Mouse (Mus musculus) brain, embryonic 14.5 days (tissue): ENCODE results near the gene Col23a1.

ENCODE experiments used
- CTCF ChIP-seq: fragments of 200-500 bp; IDR thresholded peaks from 2 replicates; pipeline ENCODE4 v1.5.1; 2012; ENCODE audit warnings: inconsistent platforms, mild to moderate bottlenecking, moderate library complexity, borderline replicate concordance; ENCODE audit not compliant: insufficient read depth, insufficient read length; ENCODE audit errors: extremely low read depth
- POLR2A ChIP-seq: fragments of 200-500 bp; IDR thresholded peaks from 2 replicates; pipeline ENCODE4 v1.6.1; 2012; ENCODE audit warnings: mild to moderate bottlenecking, inconsistent platforms, borderline replicate concordance; ENCODE audit not compliant: poor library complexity, insufficient read depth, insufficient read length, severe bottlenecking; ENCODE audit errors: extremely low read depth

GRCm38 (mm10) chr11:51443818-51444217 lies 154.1 kb downstream of the Col23a1 start:
- TF ChIP-seq CTCF (no peak), POLR2A (no peak)
